Mouse (Mus musculus) B cell, adult 2 months (primary cell): ENCODE data around the gene Pkib.
A peak's percentile ranks its signal among the peaks of the same experiment; 100 is the strongest.

Source experiments
- DNase-seq, 2 experiments: peaks; one replicate each; pipeline ENCODE4 v3.0.0; 2022

The Pkib gene

DNA sequence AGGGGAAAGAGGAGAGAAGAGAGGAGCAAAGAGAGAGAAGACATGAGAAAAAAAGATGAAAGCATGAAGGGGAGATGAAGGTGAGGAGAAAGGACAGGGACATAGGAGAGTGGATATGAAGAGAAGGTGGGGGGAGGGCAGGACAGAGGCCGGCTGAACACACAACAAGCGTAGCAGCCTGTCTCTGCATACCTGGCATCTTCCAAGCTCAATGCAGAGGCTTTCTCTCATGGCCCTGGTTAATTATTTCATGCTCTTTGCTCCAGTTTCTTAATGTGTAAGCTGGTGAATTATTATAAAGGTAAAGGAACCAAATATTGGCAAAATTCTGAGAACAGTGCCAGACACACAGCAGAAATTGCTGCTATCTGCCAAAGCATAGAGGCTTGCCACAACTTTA is 109.6 kb downstream of the Pkib start:
- DNase-seq, result no peak

DNA sequence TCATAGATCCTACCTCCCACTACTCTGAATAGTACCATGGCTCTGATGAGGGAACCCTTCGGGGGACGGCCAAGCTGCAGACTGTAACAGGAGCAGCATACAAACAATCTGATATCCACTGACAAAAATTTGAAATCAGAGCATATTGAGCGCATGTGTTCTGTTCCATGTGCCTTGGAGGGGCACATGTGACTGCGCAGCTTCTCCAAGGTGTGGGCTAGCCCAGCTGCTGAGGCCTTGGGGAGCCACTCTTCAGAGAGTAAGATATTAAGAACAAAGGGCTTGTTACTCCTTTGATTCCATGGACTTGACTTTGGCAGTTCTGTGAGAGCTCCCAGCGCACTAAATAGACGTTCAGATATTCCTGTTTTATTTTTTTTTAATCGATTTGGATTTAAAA is 111.3 kb downstream of the Pkib start:
- DNase-seq, result no peak

GRCm38 (mm10) chr10:57743606-57744016 is 111.8 kb downstream of the Pkib start:
- peak; percentile 69 to 70 for DNase-seq

- DNase-seq, result no peak
Observed at GRCm38 (mm10) chr10:57744128-57744765, 112.5 kb downstream of the Pkib start.

DNA sequence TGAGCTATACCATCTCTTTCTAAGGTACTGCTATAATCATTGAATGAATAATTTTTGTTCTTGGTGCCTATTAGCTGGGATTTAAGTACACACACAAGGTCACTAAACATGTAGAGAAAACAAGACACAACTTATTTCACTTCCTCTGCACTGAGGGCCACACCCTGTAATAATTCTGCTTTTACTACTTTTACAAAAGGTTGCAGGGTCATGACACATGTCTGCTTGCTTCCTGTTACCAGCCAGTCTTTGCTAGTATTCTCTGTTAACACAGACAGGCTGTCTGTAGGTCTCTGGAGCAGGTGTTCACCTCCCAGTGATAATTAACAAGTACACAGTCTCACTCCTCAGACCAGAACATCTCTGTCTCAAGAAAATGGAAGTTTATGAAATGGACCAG is 113.7 kb downstream of the Pkib start:
- DNase-seq, result peak in 1 of 2 experiments; percentile 9

GRCm38 (mm10) chr10:57747127-57747526 is 115.3 kb downstream of the Pkib start:
- DNase-seq, result no peak

DNA sequence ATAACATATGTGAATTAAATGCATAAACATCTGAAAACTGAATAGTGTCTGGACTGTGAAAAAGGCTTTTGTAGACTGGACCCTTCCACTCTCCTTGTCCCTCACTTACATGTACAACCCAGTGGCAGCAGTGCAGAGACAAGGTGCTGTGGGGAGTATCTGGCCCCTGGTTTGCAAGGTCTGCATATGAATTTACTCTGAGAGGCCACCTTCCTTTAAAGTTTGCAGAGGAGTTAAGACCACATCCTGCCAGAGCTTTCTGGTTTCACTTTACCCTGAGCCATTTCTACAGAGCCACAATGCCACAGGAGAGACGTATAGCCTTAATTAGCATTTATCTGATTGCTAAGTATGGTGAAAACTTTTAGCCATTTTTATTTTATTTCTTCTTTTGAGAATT is 121.6 kb downstream of the Pkib start:
- DNase-seq, result peak; percentile 25 to 30

DNA sequence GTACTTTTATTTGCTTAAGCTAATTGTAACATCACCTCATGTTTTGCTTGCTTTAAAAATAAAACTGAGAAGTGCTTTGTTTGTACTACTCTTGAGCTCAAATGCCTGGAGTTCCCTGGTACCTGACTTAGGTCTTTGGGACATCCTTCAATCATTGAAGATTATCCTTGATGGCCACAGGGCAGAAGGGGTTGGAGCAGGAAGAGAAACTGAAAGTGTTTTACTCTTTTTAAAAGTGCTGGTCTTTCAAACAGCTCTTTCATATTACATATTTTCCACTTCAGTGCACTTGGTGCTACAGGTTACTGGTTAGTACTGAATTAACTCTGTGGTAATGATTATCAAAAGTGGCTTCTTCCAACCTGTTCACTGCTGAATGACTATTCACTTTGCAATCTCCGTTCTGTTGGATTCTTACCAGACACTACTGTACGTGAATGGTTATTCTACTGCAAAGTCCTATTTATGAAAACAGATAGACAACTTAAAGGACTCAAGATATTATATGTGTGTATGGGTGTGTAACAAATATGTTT is 123.5 kb downstream of the Pkib start:
- DNase-seq, result peak; percentile 30 to 32

- no peak for DNase-seq
Observed at GRCm38 (mm10) chr10:57758999-57759398, 127.2 kb downstream of the Pkib start.

GRCm38 (mm10) chr10:57760694-57761093 is 128.9 kb downstream of the Pkib start:
- DNase-seq, result no peak

GRCm38 (mm10) chr10:57763044-57763443 is 131.3 kb downstream of the Pkib start:
- DNase-seq, result no peak

GRCm38 (mm10) chr10:57783289-57784130 is 151.7 kb downstream of the Pkib start:
- no peak for DNase-seq

DNA sequence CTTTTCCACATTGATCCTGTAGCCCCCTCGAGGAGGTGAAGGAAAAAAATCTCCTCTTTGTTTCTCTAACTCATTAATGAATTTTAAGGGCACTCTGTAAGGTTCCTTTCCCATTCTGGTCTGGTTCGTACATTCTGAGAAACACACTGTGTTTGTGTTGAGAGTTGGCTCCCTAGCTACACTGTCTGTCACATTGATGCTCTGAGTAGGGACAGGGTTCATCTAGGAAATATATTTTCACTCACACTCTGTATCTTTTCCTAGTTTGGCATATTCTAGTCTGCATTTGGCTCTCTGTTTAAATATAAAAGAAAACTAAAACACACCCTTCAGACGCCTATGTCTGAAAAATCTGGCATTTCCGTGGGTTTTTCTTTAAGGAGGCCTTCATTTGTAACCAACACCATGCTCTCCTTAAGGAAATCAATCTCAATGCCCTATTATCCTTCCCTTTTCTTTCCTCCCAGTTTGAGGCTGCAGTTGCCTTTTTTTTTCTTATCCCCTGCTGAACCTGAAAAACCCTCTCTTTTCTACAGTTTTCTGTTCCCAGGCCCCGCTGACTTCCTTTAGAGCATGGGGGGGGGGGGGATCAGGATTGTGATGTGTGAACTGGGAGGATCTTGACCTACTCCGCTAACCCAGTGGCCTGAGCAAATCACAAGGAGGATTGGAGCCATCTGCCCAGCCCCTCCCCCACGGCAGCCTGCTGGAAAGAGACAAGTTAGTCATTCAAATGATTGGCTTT is 152.5 kb downstream of the Pkib start:
- no peak for DNase-seq

DNA sequence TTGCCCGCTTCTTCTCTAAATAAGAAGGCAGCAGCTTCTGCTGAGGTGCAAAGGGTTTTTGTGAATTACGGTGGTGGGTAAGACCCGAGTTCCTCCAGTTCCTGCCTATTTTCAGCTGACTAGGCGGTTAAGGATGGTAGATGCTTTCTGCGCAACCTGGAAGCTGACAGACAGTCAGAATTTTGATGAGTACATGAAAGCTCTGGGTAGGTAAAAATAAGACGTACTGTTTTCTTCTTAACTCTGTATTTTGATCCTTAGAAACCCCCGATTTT is 153.0 kb downstream of the Pkib start, which contains the start of gene Fabp7:
Gene Fabp7 (plus strand): TSS at position 6 of the 275 bp plus-strand sequence.
- DNase-seq, result no peak

DNA sequence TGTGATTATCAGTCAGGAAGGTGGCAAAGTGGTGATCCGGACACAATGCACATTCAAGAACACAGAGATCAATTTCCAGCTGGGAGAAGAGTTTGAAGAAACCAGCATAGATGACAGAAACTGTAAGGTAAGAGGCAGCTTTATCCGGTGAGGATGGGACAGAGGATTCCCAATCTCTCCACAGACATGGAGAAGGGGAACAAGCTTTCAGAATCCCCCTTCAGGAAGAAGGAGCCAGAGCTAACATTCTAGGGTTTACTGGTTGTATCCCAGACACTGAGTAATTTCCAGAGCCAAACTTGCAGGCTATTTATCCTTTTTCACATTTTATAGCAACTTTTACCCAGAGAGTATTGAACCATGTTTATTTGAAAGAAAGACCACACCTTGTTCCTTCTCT is 153.8 kb downstream of the Pkib start:
- no peak for DNase-seq
